Mouse (Mus musculus): ENCODE data around the gene Il22ra1. TPM values are rescaled to one million over a fixed set of nuclear protein-coding genes. Genes with fewer than 3 reads are reported as not detected.

Il22ra1 gene
- polyA plus RNA-seq, 1 experiment = 0.40 TPM

GRCm38 (mm10) chr4:135722540-135723290, 5.3 kb upstream of the Il22ra1 start:
- WGBS = 84% methylated on average over 17 of the region's 17 CpGs
- Histone ChIP-seq H3K4me3 (ENCODE audit: control insufficient read depth, insufficient read depth, low read length) (no peak overlapping the region), H3K27me3 (ENCODE audit: control insufficient read depth, insufficient read depth, low read length) (no peaks in the 10 kb centered on the region; the same call in 1 of the 2 replicates), H3K36me3 (ENCODE audit: control insufficient read depth, insufficient read depth, low read length) (no peaks in the 10 kb centered on the region), H3K4me1 (replicated peaks; ENCODE audit: control insufficient read depth, insufficient read depth, low read length) (no peaks in the 10 kb centered on the region), H3K27ac (ENCODE audit: control insufficient read depth, insufficient read depth, low read length) (no peak overlapping the region)
- no peak for DNase-seq
- TF ChIP-seq POLR2A (IDR thresholded peaks at IDR 0.05; ENCODE audit: control insufficient read depth, extremely low read depth, insufficient read depth, low read length, poor library complexity) (no peak), CTCF (IDR thresholded peaks at IDR 0.05; ENCODE audit: borderline replicate concordance, control insufficient read depth, extremely low read depth, insufficient read depth, low read length, poor library complexity) (no peak)

- 84% methylated on average over 11 of the region's 11 CpGs for WGBS
Observed at GRCm38 (mm10) chr4:135726416-135726815, 1.6 kb upstream of the Il22ra1 start.

GRCm38 (mm10) chr4:135730204-135730603, 2.2 kb downstream of the Il22ra1 start:
- no peak for DNase-seq
- Histone ChIP-seq H3K36me3 (ENCODE audit: control insufficient read depth, insufficient read depth, low read length) (no peaks in the 10 kb centered on the region), H3K4me3 (ENCODE audit: control insufficient read depth, insufficient read depth, low read length) (no peak overlapping the region), H3K27me3 (ENCODE audit: control insufficient read depth, insufficient read depth, low read length) (no peaks in the 10 kb centered on the region; the same call in 1 of the 2 replicates), H3K27ac (ENCODE audit: control insufficient read depth, insufficient read depth, low read length) (no peak overlapping the region), H3K4me1 (replicated peaks; ENCODE audit: control insufficient read depth, insufficient read depth, low read length) (no peaks in the 10 kb centered on the region)
- no peak for TF ChIP-seq POLR2A (IDR thresholded peaks at IDR 0.05; ENCODE audit: control insufficient read depth, extremely low read depth, insufficient read depth, low read length, poor library complexity)
- TF ChIP-seq CTCF (IDR thresholded peaks at IDR 0.05; ENCODE audit: borderline replicate concordance, control insufficient read depth, extremely low read depth, insufficient read depth, low read length, poor library complexity) = no peak
- WGBS = 90% methylated on average over 9 of the region's 9 CpGs

More at GRCm38 (mm10) chr4:135726416-135726815, 1.6 kb upstream of the Il22ra1 start:
- DNase-seq = no peak
- Histone ChIP-seq H3K27ac (ENCODE audit: control insufficient read depth, insufficient read depth, low read length) (no peak overlapping the region), H3K27me3 (ENCODE audit: control insufficient read depth, insufficient read depth, low read length) (no peaks in the 10 kb centered on the region; the same call in 1 of the 2 replicates), H3K36me3 (ENCODE audit: control insufficient read depth, insufficient read depth, low read length) (no peaks in the 10 kb centered on the region), H3K4me1 (replicated peaks; ENCODE audit: control insufficient read depth, insufficient read depth, low read length) (no peaks in the 10 kb centered on the region), H3K4me3 (ENCODE audit: control insufficient read depth, insufficient read depth, low read length) (no peak overlapping the region)
- TF ChIP-seq POLR2A (IDR thresholded peaks at IDR 0.05; ENCODE audit: control insufficient read depth, extremely low read depth, insufficient read depth, low read length, poor library complexity) (no peak), CTCF (IDR thresholded peaks at IDR 0.05; ENCODE audit: borderline replicate concordance, control insufficient read depth, extremely low read depth, insufficient read depth, low read length, poor library complexity) (no peak)

- H3K4me3 ChIP-seq (ENCODE audit: control insufficient read depth, insufficient read depth, low read length) = no peak overlapping the region
- TF ChIP-seq POLR2A (IDR thresholded peaks at IDR 0.05; ENCODE audit: control insufficient read depth, extremely low read depth, insufficient read depth, low read length, poor library complexity) (no peak), CTCF (IDR thresholded peaks at IDR 0.05; ENCODE audit: borderline replicate concordance, control insufficient read depth, extremely low read depth, insufficient read depth, low read length, poor library complexity) (no peak)
Observed at GRCm38 (mm10) chr4:135730951-135731350, 3.0 kb downstream of the Il22ra1 start.

GRCm38 (mm10) chr4:135733901-135734300, 5.9 kb downstream of the Il22ra1 start:
- 96% methylated on average over 14 of the region's 14 CpGs for WGBS
- no peaks in the 10 kb centered on the region for H3K27me3 ChIP-seq (ENCODE audit: control insufficient read depth, insufficient read depth, low read length)
- H3K36me3 ChIP-seq (ENCODE audit: control insufficient read depth, insufficient read depth, low read length) = no peaks in the 10 kb centered on the region
- DNase-seq = no peak
- H3K4me1 ChIP-seq (replicated peaks; ENCODE audit: control insufficient read depth, insufficient read depth, low read length) = no peaks in the 10 kb centered on the region
- TF ChIP-seq CTCF (IDR thresholded peaks at IDR 0.05; ENCODE audit: borderline replicate concordance, control insufficient read depth, extremely low read depth, insufficient read depth, low read length, poor library complexity) (no peak), POLR2A (IDR thresholded peaks at IDR 0.05; ENCODE audit: control insufficient read depth, extremely low read depth, insufficient read depth, low read length, poor library complexity) (no peak)
- no peak overlapping the region for H3K27ac ChIP-seq (ENCODE audit: control insufficient read depth, insufficient read depth, low read length)
- H3K4me3 ChIP-seq (ENCODE audit: control insufficient read depth, insufficient read depth, low read length) = no peak overlapping the region

More at GRCm38 (mm10) chr4:135730951-135731350, 3.0 kb downstream of the Il22ra1 start:
- Histone ChIP-seq H3K27ac (ENCODE audit: control insufficient read depth, insufficient read depth, low read length) (no peak overlapping the region), H3K4me1 (replicated peaks; ENCODE audit: control insufficient read depth, insufficient read depth, low read length) (no peaks in the 10 kb centered on the region), H3K27me3 (ENCODE audit: control insufficient read depth, insufficient read depth, low read length) (no peaks in the 10 kb centered on the region; the same call in 1 of the 2 replicates), H3K36me3 (ENCODE audit: control insufficient read depth, insufficient read depth, low read length) (no peaks in the 10 kb centered on the region)
- no peak for DNase-seq
- WGBS = 88% methylated on average over 8 of the region's 8 CpGs

GRCm38 (mm10) chr4:135736903-135737302, 8.9 kb downstream of the Il22ra1 start:
- no peaks in the 10 kb centered on the region for H3K36me3 ChIP-seq (ENCODE audit: control insufficient read depth, insufficient read depth, low read length)
- H3K27ac ChIP-seq (ENCODE audit: control insufficient read depth, insufficient read depth, low read length) = no peak overlapping the region
- no peaks in the 10 kb centered on the region for H3K27me3 ChIP-seq (ENCODE audit: control insufficient read depth, insufficient read depth, low read length)
- WGBS = 91% methylated on average over 3 of the region's 3 CpGs
- no peak overlapping the region for H3K4me3 ChIP-seq (ENCODE audit: control insufficient read depth, insufficient read depth, low read length)
- TF ChIP-seq POLR2A (IDR thresholded peaks at IDR 0.05; ENCODE audit: control insufficient read depth, extremely low read depth, insufficient read depth, low read length, poor library complexity) = no peak
- no peak for TF ChIP-seq CTCF (IDR thresholded peaks at IDR 0.05; ENCODE audit: borderline replicate concordance, control insufficient read depth, extremely low read depth, insufficient read depth, low read length, poor library complexity)
- DNase-seq = no peak
- H3K4me1 ChIP-seq (replicated peaks; ENCODE audit: control insufficient read depth, insufficient read depth, low read length) = no peaks in the 10 kb centered on the region
